Mouse (Mus musculus) A20 (cell line): ENCODE measurements at regions not wholly inside any gene's neighbourhood (a gene's known extent, or its start where the extent isn't known, plus 50 kb on each side); places are given as distances from the start of the nearest gene placed in this dataset.
"Not testable (repeated sequence)": the region's sequence is repeated elsewhere in the genome, so short reads cannot be mapped to it uniquely, and the experiment has no call there.

Experiments
- DNase-seq: peaks from one replicate; pipeline ENCODE4 v3.0.0-alpha.2; 2011; ENCODE audit warnings: low read depth, low spot score

DNA sequence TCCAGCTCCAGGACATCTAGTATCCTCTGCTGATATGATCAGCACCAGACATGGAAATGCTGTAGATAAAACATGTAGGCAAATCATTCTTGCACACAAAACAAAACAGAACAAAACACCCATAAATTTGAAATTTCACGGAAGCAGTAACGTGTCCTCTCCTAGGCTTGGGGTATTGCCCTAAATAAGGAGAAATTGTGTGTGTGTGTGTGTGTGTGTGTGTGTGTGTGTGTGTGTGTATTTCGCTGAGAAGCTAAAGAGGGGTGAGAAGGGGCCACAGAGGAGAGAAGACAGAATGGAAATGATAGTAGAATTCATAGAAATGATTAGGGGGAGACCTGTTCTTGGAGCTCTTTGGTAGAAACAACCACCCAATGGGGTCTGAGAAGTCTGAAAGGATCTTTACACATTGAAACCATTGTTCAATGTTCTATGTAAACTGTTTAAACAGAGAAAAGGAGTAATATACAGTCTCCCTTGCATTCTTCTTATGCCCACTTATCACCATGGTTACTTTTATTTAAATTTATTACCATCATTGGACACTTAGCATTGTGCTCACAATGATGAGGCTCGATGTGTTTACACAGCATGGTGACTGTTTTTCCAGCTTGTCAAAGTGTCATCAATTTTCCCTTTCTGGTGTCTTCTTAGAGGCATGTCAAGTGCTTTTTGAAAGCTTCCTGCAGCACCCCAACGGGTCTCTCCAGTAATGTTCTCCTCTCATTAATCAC is 317.3 kb upstream of the 4933412E24Rik start:
- DNase-seq = no peak

DNA sequence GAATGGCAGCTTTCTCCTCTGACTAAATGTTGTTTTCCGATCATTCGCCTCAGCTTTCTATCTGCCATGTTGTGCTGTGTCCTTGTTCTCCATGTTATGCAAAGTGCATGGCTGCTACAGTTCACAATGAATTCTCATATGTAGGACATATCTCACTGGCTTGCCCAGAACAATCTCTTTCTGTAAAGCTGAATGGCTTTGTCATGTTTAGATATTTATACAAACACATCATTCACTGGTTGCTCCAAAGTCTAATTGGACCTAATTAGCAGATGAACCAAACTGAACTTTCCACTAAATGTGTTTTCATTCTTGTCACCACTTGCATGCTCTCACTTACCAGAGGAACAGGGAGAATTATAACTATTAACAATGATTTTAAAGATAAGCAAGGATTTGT is 301.2 kb upstream of the 4933412E24Rik start:
- no peak for DNase-seq

DNA sequence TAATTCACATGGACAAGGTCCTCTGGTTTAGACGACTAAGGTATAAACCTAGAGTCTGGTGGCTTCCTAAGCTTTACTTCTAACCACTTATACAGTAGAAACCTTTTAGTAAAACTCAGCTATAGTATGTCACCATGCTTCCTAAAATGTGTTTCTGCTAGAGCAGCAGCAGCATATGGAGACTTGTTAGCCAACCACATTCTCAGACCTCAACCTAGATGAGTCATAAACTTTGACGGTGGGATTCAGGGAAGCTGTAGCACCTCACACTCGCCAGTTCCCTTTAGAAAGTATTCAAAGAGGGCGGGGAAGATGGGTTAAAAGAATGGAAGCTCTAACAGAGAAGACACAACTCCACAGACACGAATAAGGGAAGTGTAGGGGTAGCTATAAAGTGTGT is 298.8 kb upstream of the 4933412E24Rik start:
- DNase-seq = no peak

DNA sequence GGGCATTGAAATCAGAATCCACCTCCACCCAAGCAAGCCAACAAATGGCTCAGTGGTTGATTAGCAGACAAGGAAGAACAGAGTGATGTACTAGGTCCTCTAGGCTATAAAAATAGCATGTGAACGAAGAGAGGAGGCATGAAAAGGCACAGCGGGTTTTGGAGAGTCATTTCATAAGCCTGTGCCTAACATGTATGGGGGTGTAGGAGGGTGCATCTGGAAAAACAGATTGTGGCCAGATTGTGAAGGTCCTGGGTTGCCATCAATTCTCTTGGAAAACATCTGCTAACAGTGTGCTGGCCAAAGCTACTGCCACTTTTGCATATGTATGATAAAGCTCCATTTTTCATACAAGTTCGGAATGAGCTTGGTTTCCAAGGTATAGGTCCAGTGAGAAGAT is 293.5 kb upstream of the 4933412E24Rik start:
- DNase-seq = no peak

DNA sequence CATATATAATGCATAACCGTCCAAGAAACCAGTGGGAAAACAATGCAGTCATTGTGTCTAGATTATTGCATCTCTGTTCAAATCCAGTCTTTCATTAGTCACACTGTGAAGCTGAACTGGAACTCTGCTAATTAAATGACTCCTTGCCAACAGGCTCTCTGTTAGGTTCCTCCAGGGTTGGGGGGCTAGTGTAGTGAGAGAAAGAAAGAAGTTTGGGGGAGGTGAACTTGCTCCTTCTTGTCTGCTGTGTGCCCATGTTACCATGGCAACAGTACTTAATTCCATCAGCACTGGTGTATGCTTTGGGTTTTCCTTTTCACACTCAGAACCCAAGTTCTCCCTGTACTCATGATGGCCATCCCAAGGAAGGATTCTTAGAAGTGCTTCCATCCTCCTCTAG is 292.6 kb upstream of the 4933412E24Rik start:
- no peak for DNase-seq

DNA sequence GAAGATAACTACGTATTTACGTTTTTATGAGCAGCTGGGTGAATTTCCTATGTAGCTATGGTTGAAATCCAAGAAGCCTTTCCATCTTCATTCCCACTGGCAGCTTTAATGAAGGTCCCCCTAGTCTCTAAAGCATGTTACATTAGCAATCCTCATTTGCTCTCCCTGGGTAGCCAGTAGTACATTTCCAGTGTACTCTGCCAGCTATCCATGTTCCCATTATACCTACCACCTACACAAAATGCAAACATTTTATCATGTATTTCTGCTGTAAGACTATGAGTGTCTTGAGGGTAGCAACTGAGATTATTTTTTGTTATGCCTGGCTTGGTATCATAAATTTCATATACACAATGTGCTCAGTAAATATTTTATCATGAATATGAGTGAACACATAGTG is 291.7 kb upstream of the 4933412E24Rik start:
- no peak for DNase-seq

DNA sequence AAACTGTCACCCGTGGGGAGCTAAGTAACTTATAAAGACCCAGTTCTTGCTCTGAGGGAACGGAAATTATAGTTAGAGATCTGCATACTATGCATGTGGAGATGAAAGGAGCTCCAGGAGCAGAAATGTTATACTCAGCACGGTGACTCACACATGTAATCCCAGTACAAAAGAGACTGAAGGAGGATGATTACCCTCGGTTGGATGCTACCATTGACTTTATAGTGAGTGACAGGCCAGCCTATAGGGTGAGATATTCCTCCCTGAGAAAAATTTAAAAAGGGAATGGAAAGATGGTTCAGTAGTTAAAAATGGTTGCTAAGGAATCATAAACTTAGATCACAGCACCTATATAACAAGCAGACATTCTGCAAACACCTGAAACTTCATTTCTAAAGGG is 287.1 kb upstream of the 4933412E24Rik start:
- DNase-seq = no peak

DNA sequence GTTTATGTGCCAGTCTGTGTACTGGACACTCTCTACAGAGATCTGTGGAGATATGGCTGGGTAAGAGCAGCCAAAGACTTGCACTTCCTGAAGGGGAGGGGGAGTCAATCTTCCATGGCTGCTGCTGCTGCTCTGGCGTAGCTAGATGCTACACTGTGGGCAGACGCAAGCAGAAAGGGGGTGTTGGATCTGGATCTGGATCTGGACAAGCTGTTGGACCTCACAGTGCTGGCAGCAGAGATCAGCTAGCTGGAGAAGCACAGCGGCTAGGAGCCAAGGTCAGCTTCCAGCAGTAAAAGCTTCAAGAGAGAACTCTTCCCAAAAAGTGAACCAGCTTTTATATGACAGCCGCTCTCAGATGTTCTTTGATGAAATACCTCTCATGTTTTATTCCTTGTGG is 285.5 kb upstream of the 4933412E24Rik start:
- no peak for DNase-seq

DNA sequence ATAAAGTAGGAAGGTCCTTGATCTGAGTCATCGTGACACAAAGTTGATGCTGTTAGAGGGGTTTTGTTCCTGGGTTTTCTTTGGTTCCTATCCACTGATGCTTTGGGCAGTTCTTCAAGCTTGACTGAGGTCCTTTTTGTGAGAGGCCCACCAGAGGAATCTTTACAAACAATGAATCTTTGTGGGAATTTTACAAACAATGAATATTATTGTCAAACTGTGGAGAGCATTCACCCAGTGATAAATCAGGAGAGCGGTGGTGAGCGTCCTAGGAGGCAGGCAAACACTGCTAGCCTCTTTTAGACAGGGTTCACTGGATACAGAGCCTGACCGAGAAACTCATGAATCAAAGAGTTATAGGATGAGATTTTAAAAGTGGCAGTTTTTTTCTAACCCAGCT is 268.9 kb upstream of the 4933412E24Rik start:
- no peak for DNase-seq

DNA sequence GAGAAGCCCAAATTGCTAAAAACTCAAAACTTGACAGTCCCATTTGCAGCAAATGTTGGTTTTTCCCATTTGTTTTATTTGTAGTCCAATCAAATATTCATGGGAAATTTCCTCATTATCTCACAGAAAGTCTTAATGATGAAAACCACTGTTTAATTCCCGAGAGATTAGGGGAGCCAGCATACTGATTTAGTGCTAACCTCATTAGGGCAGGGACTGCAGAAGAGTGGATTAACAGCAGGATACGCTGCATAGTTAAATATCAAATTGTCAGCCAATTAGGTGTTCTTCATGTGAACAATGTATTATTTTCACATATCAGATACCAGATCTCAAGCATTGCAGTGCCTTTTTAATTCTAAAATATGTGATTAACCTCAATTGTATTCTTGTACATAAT is 264.0 kb upstream of the 4933412E24Rik start:
- no peak for DNase-seq

DNA sequence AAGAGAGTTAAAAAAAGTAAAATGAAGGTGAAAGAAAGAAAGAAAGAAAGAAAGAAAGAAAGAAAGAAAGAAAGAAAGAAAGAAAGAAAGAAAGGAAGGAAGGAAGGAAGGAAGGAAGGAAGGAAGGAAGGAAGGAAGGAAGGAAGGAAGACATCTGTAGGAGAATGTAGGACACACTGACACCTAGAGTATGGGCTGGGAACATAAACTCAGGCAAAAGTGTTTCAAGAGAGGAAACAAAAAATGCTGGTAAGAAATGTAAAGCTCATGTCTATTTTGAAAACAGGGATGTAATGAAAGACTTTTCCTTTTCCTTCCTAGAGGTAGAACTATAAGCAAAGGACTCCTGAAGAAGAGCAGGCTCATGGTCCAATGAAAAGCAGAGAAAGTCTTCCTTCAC is 237.2 kb upstream of the 4933412E24Rik start:
- not testable (repeated sequence) for DNase-seq

DNA sequence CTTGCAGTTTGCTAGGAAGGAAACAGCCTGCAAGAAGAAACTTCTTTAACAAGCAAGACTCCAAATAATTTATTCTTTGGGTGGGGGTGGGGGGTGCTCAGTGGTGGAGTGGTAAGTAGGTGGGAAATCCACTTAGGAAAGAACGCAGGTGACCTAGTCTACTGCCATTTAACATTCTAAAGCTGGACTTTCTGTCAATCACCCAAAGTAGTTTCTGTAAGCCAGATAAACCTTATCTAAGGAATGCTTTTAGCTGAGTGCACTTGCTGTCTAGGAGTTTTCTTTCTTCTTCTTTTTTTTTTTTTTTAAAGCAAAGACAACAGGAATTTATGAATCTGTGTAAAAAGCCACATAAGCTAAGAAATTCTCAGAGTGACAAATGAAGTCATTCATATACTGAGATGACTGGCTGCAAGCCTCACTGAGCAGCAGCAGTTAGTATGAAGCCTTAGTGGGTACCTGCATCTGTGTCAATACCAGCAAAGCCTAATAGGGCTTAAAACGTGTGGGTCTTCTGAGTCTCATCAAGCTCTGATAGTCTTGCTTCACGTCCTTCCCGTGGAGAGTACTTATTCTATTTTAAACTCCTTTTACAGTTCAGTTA is 210.0 kb upstream of the 4933412E24Rik start:
- DNase-seq = no peak

DNA sequence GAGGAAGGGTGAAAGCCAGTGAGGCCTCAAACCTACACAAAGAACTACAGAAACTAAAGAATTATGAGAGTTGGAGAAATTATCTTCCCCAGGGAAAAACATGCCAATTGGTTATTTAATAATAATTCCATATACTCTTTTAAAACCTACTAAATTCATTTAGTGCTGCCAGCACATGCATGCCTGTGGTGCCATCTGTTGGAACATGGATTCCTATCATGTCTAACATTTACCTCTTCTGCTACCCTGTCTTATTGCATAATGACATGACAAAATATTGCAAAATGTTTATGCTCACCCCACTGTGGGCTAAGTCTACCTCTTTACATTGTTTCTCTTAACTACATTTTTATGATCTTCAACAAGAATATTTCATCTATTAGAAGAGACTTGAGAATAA is 178.7 kb upstream of the 4933412E24Rik start:
- no peak for DNase-seq

DNA sequence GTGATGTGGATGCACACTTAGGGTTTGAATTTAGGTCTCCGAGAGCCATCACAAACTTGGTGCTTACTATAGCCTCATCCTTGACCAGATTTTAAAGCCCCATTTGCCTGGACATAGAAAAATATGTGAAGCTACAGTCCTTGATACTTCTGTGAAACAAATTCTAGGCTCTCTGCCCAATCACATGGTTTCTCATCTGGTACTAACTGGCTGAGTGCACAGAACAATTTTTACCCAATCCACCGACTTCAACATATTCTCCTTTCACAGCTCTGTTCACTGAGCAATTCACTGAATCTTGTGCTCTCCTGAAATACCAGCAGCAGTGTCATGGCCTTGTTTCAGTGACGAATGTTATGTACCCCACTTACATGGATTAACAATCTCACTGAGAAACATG is 176.7 kb upstream of the 4933412E24Rik start:
- no peak for DNase-seq

DNA sequence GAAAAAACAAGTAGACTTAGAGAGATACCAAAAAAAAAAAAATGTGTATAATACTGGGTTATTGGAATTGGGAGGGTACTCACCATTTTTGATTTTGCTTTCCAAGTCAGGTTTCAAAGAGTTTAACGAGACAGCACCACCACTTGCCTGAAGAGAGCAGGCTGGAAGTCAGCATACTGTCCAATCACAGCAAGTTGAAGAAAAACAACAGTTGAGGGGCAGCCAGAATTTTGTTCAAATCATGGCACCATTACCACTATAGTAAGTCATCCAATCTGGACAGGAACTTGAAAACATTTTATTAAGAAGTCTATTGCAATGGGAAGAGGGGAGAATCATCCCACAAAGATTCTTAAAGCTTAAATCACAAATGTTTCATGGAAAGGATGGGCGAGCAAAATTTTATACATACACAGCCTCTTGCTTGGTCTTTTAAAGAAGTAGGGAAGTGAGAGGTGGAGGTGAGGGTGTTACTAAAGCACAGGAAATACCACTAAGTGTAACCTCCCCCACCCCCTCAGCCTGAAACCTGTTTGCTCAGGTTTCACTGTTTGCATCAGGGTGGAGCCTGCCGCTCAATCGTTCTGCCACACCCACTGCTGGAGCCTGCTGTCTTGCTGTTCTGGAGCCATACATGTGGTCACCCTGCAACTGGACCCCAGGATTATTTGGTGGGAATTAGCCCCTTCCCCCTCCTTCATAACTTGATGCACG is 170.7 kb upstream of the 4933412E24Rik start:
- DNase-seq = no peak

DNA sequence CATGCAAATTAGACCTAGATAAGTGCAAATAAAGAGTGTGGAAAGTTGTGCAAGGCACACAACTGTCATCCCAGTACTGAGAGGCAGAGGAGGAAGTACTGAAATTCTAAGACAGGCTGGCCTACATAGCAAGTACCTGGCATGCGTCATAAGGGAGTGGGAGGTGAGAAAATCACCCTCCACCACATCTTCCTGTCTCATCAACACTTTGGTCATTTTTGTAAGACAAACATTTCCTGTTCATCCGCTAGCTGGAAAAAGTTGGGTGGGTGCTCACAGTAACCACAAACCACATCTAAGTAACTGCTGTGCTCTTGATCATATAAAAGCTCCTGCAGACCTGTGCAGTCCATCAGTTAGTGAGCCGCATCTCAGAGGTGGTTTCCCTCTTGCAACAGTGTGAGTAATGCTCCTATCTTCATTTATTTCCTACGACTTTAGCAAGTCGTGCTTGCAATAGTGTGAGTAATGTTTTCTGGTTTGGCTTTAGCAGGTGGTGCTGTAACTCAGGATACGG is 125.2 kb upstream of the 4933412E24Rik start:
- no peak for DNase-seq

DNA sequence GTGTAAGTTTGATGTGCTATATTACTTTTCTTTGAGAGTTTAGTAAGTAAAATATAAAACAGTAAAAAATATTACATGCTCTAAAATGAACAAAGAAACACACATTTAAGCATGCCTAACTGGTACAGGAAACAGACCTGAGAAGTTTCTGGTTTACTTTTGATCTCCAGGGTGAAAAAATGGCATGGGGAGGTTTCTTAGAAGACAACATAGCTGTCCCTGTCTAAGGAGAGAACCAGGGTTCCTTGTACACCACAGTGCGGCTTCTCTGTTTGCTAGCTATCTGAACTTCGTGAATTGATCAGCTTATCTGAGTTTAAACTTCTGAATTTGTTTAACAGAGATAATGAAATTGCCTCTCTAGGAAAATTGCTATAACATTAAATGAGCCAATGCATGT is 120.3 kb upstream of the 4933412E24Rik start:
- no peak for DNase-seq

DNA sequence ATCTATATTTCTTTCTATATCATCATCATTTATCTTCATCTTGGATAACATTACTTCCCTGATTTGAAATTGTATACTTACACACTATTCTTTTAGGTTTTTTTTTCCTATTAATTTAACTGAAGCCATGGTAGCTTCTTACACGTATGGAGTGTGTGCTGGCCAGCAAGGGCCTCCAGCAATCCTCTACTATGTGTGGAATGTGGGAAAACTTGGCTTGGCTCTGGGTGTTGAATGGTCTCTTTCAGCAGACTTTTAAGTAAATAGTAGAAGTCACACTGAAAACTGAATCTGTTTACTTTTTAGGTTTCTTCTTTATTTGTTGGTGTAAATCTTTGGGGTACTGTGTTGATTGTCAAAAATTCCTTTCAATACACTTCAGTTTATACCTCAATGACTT is 118.1 kb upstream of the 4933412E24Rik start:
- DNase-seq = no peak

DNA sequence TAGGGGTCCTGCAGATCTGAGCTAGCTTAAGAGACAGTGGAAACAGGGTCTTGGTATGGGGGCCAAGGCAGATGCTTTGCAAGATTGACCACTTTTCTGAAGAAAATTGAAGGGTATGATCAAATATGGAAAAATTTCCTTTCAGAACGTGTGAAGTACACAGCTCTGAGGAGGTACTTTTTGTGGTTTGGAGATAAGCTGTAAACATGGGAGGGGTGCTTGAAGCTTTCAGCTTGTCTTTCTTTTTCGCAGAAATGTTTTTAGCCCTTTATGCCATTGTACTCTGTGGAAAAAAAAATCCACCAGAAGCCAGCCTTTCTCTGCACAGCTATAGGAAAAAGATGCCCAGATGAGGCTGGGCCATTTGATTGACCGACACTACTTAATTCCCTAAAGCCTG is 116.3 kb upstream of the 4933412E24Rik start:
- no peak for DNase-seq

DNA sequence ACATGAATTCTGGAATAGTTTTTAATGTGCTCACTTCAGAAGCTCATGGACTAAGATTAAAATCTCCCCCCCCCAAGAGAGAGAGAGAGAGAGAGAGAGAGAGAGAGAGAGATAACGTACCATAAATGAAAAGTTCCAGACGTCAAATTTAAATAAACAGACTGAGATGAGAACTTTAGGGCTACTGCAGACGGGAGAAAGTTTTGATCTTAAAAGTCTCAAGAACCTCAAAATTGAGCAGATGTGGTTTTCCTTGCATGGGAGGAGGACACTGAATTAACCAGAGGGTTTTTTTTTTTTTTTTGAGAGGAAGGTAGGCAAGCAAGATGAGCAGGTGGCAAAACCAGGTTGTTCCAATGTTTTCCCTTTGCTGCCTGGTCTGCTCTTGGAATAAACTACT is 108.0 kb upstream of the 4933412E24Rik start:
- DNase-seq = no peak

DNA sequence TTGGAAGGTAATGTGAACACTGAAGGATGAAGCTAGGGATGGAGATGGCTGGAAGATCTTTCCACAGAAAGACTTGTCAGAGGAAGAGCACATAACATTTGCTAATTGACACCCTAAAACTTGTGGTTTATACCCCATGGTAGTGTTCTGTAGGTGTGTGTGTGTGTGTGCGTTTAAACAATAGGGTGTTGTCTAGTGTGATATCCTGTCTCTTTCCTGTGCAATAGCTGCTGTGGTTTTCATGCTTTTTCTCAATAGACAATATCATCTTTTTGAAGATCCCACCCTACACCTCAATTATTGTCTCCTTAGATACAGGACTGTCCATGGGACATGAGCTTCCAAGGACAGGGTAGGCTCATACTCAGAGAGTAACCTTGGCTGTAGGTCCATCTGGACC is 103.5 kb upstream of the 4933412E24Rik start:
- no peak for DNase-seq

DNA sequence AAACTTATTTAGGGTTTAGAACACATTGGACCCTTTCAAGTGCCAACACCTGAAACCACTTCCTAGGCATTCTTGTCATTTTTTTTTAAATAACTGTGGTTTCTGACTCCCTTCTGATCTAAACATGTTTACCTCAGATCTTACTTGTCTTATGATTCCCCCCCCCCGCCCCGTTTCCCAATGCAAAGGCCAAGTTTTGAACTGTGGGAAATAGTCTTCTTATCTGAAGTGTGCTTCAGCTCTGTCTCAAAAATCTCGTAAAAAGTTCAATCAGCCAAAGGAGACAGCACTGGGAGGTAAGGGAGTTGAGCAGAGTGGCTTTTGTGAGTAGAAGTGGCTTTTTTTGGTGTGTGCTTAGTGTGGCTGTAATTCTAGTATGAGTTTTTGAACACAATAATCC is 95.5 kb upstream of the 4933412E24Rik start:
- no peak for DNase-seq

DNA sequence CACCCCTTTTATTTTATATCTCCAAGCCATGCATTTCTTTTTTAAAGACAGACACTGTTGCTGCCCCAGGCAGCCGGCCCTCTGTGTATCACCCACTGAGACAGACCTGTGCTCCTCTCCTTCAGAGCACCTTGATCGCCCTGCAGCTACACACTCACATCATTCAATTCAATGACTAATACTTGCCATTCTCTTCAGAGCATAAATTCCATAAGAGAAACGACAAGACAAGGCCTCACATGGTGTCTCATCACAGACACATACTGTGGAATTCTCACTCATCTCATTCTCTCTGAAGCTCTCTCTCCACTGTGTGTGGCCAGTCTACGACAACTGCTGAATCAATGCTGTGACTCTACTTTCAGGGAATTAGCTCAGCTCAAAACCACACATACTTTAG is 94.6 kb upstream of the 4933412E24Rik start:
- DNase-seq = no peak
